Mouse (Mus musculus): ENCODE data around the gene 9130008F23Rik. TPM values are rescaled to one million over a fixed set of nuclear protein-coding genes. Genes with fewer than 3 reads are reported as not detected.

9130008F23Rik gene
- polyA plus RNA-seq, 1 experiment: 3.7 TPM

- no peak for TF ChIP-seq POLR2A (IDR thresholded peaks at IDR 0.05; ENCODE audit: low read depth, low read length)
- TF ChIP-seq CTCF (conservative IDR thresholded peaks at IDR 0.05; ENCODE audit: insufficient read depth, insufficient read length, low read depth, low read length): no peak
- H3K4me1 ChIP-seq (ENCODE audit: control insufficient read depth, insufficient read depth, low read length): no peaks in the 10 kb centered on the region
- WGBS: 75% methylated on average over 3 of the region's 3 CpGs
- no peak overlapping the region for H3K4me3 ChIP-seq (ENCODE audit: insufficient read depth, low read depth, low read length)
- no peaks in the 10 kb centered on the region for H3K27me3 ChIP-seq (replicated peaks; ENCODE audit: control insufficient read depth, insufficient read depth, low read length)
- no peak for DNase-seq
- no peaks in the 10 kb centered on the region for H3K36me3 ChIP-seq (ENCODE audit: control insufficient read depth, insufficient read depth, low read length)
- no peak overlapping the region; the same call in 1 of the 2 replicates for H3K27ac ChIP-seq (ENCODE audit: insufficient read depth, low read depth, low read length)
These were observed 5.7 kb downstream of the 9130008F23Rik start for GRCm38 (mm10) chr17:40874701-40875100.

GRCm38 (mm10) chr17:40873582-40874011 lies 6.8 kb downstream of the 9130008F23Rik start:
- no peak for TF ChIP-seq CTCF (conservative IDR thresholded peaks at IDR 0.05; ENCODE audit: insufficient read depth, insufficient read length, low read depth, low read length)
- TF ChIP-seq POLR2A (IDR thresholded peaks at IDR 0.05; ENCODE audit: low read depth, low read length): no peak
- no peak overlapping the region for H3K27ac ChIP-seq (ENCODE audit: insufficient read depth, low read depth, low read length)
- peak; percentile 61 for DNase-seq
- no peaks in the 10 kb centered on the region for H3K4me1 ChIP-seq (ENCODE audit: control insufficient read depth, insufficient read depth, low read length)
- H3K4me3 ChIP-seq (ENCODE audit: insufficient read depth, low read depth, low read length): no peak overlapping the region
- H3K36me3 ChIP-seq (ENCODE audit: control insufficient read depth, insufficient read depth, low read length): no peaks in the 10 kb centered on the region
- H3K27me3 ChIP-seq (replicated peaks; ENCODE audit: control insufficient read depth, insufficient read depth, low read length): no peaks in the 10 kb centered on the region
- WGBS: 25% methylated on average over 2 of the region's 2 CpGs

GRCm38 (mm10) chr17:40872626-40873025 lies 7.7 kb downstream of the 9130008F23Rik start:
- no peak for TF ChIP-seq CTCF (conservative IDR thresholded peaks at IDR 0.05; ENCODE audit: insufficient read depth, insufficient read length, low read depth, low read length)
- TF ChIP-seq POLR2A (IDR thresholded peaks at IDR 0.05; ENCODE audit: low read depth, low read length): no peak
- Histone ChIP-seq H3K27ac (ENCODE audit: insufficient read depth, low read depth, low read length) (no peak overlapping the region), H3K4me1 (ENCODE audit: control insufficient read depth, insufficient read depth, low read length) (no peaks in the 10 kb centered on the region), H3K36me3 (ENCODE audit: control insufficient read depth, insufficient read depth, low read length) (no peaks in the 10 kb centered on the region), H3K27me3 (replicated peaks; ENCODE audit: control insufficient read depth, insufficient read depth, low read length) (no peaks in the 10 kb centered on the region), H3K4me3 (ENCODE audit: insufficient read depth, low read depth, low read length) (no peak overlapping the region)
- WGBS: 96% methylated on average over 6 of the region's 6 CpGs
- DNase-seq: no peak

- WGBS: 67% methylated on average over 10 of the region's 10 CpGs
- DNase-seq: no peak
- no peak for TF ChIP-seq CTCF (conservative IDR thresholded peaks at IDR 0.05; ENCODE audit: insufficient read depth, insufficient read length, low read depth, low read length)
- no peak for TF ChIP-seq POLR2A (IDR thresholded peaks at IDR 0.05; ENCODE audit: low read depth, low read length)
- Histone ChIP-seq H3K27ac (ENCODE audit: insufficient read depth, low read depth, low read length) (no peak overlapping the region), H3K4me3 (ENCODE audit: insufficient read depth, low read depth, low read length) (no peak overlapping the region), H3K4me1 (ENCODE audit: control insufficient read depth, insufficient read depth, low read length) (no peaks in the 10 kb centered on the region), H3K36me3 (ENCODE audit: control insufficient read depth, insufficient read depth, low read length) (no peaks in the 10 kb centered on the region), H3K27me3 (replicated peaks; ENCODE audit: control insufficient read depth, insufficient read depth, low read length) (no peaks in the 10 kb centered on the region)
These were observed 11.2 kb downstream of the 9130008F23Rik start for GRCm38 (mm10) chr17:40868952-40869747.

- Histone ChIP-seq H3K27ac (ENCODE audit: insufficient read depth, low read depth, low read length) (no peak overlapping the region), H3K4me3 (ENCODE audit: insufficient read depth, low read depth, low read length) (no peak overlapping the region), H3K4me1 (ENCODE audit: control insufficient read depth, insufficient read depth, low read length) (no peaks in the 10 kb centered on the region), H3K36me3 (ENCODE audit: control insufficient read depth, insufficient read depth, low read length) (no peaks in the 10 kb centered on the region), H3K27me3 (replicated peaks; ENCODE audit: control insufficient read depth, insufficient read depth, low read length) (no peaks in the 10 kb centered on the region)
- TF ChIP-seq CTCF (conservative IDR thresholded peaks at IDR 0.05; ENCODE audit: insufficient read depth, insufficient read length, low read depth, low read length) (no peak), POLR2A (IDR thresholded peaks at IDR 0.05; ENCODE audit: low read depth, low read length) (no peak)
- DNase-seq: no peak
These were observed 25.3 kb downstream of the 9130008F23Rik start for GRCm38 (mm10) chr17:40855065-40855464.

- Histone ChIP-seq H3K27me3 (replicated peaks; ENCODE audit: control insufficient read depth, insufficient read depth, low read length) (no peaks in the 10 kb centered on the region), H3K27ac (ENCODE audit: insufficient read depth, low read depth, low read length) (no peak overlapping the region), H3K36me3 (ENCODE audit: control insufficient read depth, insufficient read depth, low read length) (no peaks in the 10 kb centered on the region), H3K4me1 (ENCODE audit: control insufficient read depth, insufficient read depth, low read length) (no peaks in the 10 kb centered on the region), H3K4me3 (ENCODE audit: insufficient read depth, low read depth, low read length) (no peak overlapping the region)
- DNase-seq: peak; percentile 31
- TF ChIP-seq CTCF (conservative IDR thresholded peaks at IDR 0.05; ENCODE audit: insufficient read depth, insufficient read length, low read depth, low read length): 0 out of 2 replicates have a peak, but pooled peaks have one; percentile 33
- TF ChIP-seq POLR2A (IDR thresholded peaks at IDR 0.05; ENCODE audit: low read depth, low read length): no peak
These were observed 43.1 kb downstream of the 9130008F23Rik start for GRCm38 (mm10) chr17:40837308-40837707.

- H3K4me1 ChIP-seq (ENCODE audit: control insufficient read depth, insufficient read depth, low read length): no peaks in the 10 kb centered on the region
- H3K36me3 ChIP-seq (ENCODE audit: control insufficient read depth, insufficient read depth, low read length): no peaks in the 10 kb centered on the region
- TF ChIP-seq CTCF (conservative IDR thresholded peaks at IDR 0.05; ENCODE audit: insufficient read depth, insufficient read length, low read depth, low read length): 0 out of 2 replicates have a peak, but pooled peaks have one; percentile 22
- no peak for TF ChIP-seq POLR2A (IDR thresholded peaks at IDR 0.05; ENCODE audit: low read depth, low read length)
- WGBS: 37% methylated on average over 2 of the region's 2 CpGs
- no peak for DNase-seq
- H3K27ac ChIP-seq (ENCODE audit: insufficient read depth, low read depth, low read length): no peak overlapping the region
- H3K27me3 ChIP-seq (replicated peaks; ENCODE audit: control insufficient read depth, insufficient read depth, low read length): no peaks in the 10 kb centered on the region
- H3K4me3 ChIP-seq (ENCODE audit: insufficient read depth, low read depth, low read length): no peak overlapping the region
These were observed 48.5 kb downstream of the 9130008F23Rik start for GRCm38 (mm10) chr17:40831870-40832269.

Other genes starting within 250 kb of the 9130008F23Rik start
- not detected in 2 replicates for gene Esp3, start 248.5 kb downstream of the 9130008F23Rik start, polyA plus RNA-seq (2012; rRNA removed)
- not detected in 2 replicates for gene Esp1, start 153.4 kb downstream of the 9130008F23Rik start, polyA plus RNA-seq (2012; rRNA removed)
- 0.20 and 0.54 TPM in 2 replicates for gene Crisp2, start 73.6 kb downstream of the 9130008F23Rik start, polyA plus RNA-seq (2012; rRNA removed)
- not detected in 2 replicates for gene Rhag, start 69.4 kb downstream of the 9130008F23Rik start, polyA plus RNA-seq (2012; rRNA removed)
- not detected in 2 replicates for gene Glyatl3, start 33.8 kb upstream of the 9130008F23Rik start, polyA plus RNA-seq (2012; rRNA removed)
- 60.7 and 73.0 TPM in 2 replicates for gene Mut, start 54.1 kb upstream of the 9130008F23Rik start, polyA plus RNA-seq (2012; rRNA removed)
- gene Cenpq, start 54.5 kb upstream of the 9130008F23Rik start, polyA plus RNA-seq (2012; rRNA removed): 0.56 and 1.0 TPM in 2 replicates